Mouse (Mus musculus): ENCODE measurements around the gene Vwf.

Vwf gene

DNA sequence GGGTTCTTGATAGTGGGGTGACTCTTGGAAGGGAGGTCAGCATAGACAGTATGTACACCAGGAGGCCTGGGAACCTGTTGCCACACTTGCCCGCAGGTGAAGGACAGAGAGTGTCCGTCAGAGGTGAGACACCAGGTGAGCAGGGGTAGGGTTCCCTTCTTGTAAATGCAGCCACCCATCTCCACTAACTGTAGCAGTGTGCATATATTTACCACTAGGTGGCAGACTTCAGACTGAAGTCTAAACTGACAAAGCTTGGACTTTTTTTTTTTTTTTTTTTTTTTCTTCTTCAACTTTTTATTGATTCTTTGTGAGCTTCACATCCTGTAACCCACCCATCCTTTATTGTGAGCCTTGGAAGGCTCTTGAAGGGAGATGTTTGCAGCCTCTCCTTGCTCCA is 75.9 kb downstream of the Vwf start:
- DNase-seq (ENCODE audit: low read depth, low spot score), result no peak

GRCm38 (mm10) chr6:125640486-125640885 is 93.9 kb downstream of the Vwf start:
- no peak for DNase-seq (ENCODE audit: low read depth, low spot score)

- DNase-seq (ENCODE audit: low read depth, low spot score), result no peak
Measured at GRCm38 (mm10) chr6:125641146-125641545, 94.6 kb downstream of the Vwf start.

DNA sequence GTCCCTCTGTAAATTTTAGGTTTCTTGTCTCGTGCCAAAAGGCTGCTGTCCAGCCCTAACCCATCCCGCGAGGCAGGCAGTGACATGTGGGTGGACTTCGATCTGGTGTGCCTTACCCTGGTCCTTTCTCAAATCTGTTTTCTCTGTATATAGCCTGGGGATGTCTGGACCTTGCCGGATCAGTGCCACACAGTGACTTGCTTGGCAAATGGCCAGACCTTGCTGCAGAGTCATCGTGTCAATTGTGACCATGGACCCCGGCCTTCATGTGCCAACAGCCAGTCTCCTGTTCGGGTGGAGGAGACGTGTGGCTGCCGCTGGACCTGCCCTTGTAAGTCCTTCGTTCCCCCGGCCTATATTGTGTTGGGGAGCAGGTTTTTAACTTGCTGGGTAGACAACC is 102.4 kb downstream of the Vwf start:
- no peak for DNase-seq (ENCODE audit: low read depth, low spot score)

DNA sequence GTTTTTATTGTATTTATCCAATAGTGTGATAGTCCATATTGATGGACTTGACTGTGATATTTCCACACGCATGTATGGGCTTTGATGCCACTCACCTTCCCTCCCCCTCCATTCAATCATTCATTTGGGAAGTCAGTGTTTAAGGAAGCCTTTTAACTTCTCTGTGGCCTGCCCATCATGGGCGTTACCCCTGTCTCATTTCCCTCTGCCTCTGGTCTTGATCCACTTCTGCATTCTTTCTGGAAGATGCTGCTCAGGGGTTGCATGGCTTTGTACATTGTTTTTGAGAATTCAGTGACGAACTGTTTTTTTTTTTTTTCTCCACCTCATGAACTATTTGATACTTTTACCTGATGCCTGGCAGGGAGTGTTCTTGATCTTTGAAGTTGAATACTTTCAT is 104.8 kb downstream of the Vwf start:
- DNase-seq (ENCODE audit: low read depth, low spot score), result no peak

DNA sequence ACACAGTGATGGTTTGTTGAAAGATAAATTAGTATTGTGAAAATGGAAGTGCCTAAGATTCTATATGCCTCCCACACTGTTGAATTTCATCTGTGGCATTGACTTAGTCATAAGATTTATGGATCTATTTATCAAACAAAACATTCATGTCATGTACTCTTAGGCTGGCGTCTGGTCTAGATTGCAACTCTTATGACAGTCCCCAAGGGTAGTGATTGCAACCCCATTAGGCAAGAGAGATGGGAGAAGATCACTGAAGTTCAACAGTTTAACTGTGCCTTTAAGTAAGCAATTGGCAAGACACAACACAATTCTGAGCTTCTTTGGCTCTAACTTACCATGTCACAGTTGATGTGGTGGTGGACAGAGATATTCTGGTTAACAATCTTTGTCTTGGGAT is 106.8 kb downstream of the Vwf start:
- DNase-seq (ENCODE audit: low read depth, low spot score), result no peak

- DNase-seq (ENCODE audit: low read depth, low spot score), result no peak
Measured at GRCm38 (mm10) chr6:125656921-125657320, 110.3 kb downstream of the Vwf start.

DNA sequence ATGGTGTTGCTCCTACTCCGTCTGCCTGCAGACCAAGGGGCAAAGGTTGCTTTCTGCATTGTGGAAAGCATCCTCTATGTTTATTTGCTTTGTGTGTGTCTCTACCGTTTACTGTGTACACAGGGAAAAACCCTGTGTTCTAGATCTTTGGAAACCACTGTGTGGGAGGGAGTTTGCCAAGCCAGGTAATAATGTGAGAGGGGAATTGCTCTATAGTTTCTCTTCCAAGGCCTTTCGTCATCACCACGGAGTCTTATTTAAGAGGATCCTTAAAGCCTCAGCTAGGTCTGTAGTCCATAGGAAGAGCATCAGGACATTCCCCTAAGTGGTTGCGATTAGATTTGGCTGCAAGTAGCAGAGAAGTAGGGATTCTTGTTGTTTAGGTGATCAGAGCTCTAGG is 111.4 kb downstream of the Vwf start:
- DNase-seq (ENCODE audit: low read depth, low spot score), result no peak

- peak; percentile 52 for DNase-seq (ENCODE audit: low read depth, low spot score)
Measured at GRCm38 (mm10) chr6:125661106-125661877, 114.7 kb downstream of the Vwf start.

DNA sequence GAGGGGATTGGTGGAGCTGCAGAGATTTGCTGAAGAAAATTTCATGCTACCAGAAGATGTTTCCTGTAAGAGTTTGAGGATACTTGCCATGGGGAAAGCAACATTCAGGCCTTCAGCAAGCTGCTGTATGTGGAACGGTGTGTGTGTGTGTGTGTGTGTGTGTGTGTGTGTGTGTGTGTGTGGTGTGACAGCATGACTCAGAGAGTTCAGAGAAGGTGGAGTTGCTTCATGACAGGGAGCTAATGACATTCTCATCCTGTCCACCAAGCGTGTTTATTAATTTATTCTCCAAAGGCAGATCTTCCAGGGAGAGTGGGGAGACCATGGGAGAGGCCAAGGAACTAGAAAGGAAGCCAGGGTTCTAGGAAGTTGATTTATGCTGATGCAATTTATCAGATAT is 117.3 kb downstream of the Vwf start:
- no peak for DNase-seq (ENCODE audit: low read depth, low spot score)

GRCm38 (mm10) chr6:125671835-125672234 is 125.3 kb downstream of the Vwf start:
- no peak for DNase-seq (ENCODE audit: low read depth, low spot score)

DNA sequence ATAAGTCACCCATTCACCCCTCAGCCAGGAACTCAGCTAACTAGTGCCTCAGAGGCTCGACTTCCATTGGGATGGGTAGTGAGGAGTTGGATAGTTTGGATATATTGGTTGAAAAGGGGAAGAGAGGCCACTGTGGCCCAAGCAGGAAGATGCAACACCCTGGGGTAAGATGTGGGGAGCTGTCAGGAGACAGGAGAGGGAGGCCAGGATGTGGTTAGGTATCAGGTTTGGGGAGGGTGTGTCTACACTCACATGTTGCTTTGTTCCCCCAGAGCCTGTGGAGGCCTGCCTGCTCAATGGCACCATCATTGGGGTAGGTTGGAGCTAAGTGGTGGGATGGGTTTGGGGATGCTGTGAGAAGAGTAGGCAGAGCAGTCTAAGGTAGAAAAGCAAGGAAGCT is 131.9 kb downstream of the Vwf start:
- no peak for DNase-seq (ENCODE audit: low read depth, low spot score)

DNA sequence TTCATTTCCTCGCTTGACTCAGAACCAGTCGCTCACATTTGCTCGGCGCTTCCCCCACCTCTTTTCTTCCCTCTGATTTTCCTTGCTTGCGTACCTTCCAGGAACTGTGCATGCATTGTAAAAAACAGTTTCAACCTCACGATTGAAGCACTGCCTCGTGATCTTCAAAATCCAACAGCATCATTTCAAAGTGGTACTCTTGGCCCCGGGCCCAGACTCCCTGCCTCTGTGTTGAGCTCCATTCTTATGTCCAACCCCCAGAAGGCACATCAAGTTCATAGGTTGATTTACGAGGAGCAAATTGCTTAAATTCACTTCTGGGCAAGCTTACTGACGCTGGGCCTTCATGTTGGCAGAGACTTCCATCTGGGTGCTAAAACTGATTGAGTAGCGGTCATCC is 134.0 kb downstream of the Vwf start:
- DNase-seq (ENCODE audit: low read depth, low spot score), result no peak

DNA sequence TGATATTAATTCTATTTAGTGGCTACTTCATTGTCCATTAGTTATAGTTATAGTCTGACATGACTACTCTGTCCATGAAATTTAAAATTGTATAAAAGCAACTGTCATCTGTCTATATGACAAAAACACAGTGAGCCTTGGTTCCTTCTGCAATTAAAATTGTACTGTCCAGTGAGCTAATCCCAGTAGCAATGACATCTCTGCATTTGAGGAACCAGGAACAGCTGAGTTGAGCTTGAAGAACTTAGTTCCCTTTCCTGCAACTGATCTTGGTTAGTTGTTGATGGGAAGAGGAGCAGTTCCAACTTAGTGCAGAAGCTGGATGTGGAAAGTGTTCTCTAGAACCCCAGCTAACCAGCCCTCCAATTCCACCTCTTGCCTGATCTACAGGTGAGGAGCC is 138.8 kb downstream of the Vwf start:
- no peak for DNase-seq (ENCODE audit: low read depth, low spot score)

DNA sequence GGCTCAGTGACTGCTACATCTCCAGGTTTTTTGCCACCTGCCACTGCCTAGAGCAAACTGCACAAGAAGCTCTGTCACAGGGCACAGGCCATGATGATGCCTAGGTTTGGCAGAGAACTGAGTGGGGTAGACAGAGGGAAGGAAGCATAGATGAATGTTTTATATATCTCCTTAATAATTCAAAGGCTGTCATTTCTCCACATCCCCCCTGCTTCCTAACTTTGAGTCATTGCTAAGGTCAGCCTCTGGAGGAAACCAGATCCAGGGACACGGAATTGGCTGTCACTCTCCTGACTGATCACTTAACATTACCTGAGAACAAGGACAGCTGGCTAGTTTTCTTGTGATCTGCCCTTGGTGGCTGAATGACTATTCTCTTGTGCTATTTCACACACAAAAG is 141.4 kb downstream of the Vwf start:
- DNase-seq (ENCODE audit: low read depth, low spot score), result no peak

GRCm38 (mm10) chr6:125690057-125690703 is 143.6 kb downstream of the Vwf start, which contains the start of gene Ano2:
Gene Ano2, plus strand, starts transcription at chr6:125690419.
- DNase-seq (ENCODE audit: low read depth, low spot score), result no peak

DNA sequence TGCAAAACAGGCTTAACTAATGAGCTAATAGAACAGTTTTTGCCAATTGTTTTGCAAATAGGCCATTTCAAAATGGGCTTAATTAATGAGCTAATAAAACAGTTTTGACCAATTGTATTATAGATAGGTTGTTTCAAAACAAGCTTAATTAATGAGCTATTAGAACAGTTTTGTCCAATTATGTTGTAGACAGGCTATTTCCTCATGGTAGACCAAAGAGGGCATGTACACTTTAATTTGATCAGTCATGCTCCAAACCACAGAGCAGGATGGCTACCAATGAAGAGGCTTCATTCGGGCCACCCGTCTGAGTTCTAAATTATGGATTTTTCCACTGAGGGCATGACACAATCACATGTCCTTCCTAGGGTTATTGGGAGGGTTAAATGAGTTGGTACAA is 154.6 kb downstream of the Vwf start:
- no peak for DNase-seq (ENCODE audit: low read depth, low spot score)

DNA sequence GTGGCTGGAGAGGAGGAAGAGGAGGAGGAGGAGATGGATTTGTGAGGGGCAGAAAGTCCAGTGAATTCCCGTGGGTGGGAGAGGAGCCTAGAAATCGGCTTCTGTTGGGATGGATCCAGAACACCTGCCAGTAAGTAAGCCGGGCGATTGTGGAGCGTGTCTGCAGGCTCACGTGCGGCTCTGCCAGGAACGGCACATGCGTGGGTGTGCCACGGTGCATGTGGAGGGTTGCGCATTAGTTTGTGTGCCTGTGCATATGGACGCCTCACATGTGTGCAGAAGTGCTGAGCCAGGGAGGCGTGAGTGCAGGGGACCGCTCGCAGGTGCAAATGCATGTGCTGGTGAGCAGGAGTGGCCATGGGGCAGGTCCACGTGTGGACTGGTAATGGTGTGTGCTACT is 164.7 kb downstream of the Vwf start:
- DNase-seq (ENCODE audit: low read depth, low spot score), result no peak

GRCm38 (mm10) chr6:125726408-125726807 is 179.8 kb downstream of the Vwf start:
- no peak for DNase-seq (ENCODE audit: low read depth, low spot score)

GRCm38 (mm10) chr6:125727484-125727911 is 180.9 kb downstream of the Vwf start:
- no peak for DNase-seq (ENCODE audit: low read depth, low spot score)

GRCm38 (mm10) chr6:125729471-125729870 is 182.9 kb downstream of the Vwf start:
- no peak for DNase-seq (ENCODE audit: low read depth, low spot score)

DNA sequence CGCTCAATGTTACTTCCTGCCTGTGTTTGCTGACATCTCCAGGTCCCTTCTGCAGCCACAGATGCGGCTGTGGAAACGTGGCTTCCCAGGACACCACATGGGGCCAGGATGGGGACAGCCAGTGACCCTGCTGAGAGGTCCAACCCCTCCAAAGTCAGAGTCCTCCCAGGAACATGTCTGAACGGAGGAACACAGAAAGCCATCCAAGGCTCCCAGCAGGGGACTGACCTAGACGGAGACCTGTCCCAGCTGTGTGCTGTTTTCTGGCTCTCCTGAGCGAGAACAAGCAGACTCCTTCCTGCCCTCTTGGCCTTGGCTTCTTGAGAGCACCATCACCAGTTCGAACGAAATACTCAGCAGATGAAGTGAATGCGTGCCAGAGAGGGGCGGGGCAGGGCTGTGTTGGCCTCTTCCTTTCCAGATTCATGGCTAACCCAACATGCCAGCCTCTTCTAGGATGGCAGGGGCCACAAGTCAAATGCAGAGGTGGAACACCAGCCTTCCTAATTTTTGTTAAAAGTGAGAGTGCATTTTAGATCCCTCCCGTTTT is 183.5 kb downstream of the Vwf start:
- no peak for DNase-seq (ENCODE audit: low read depth, low spot score)

Measured in embryo, embryonic 11.5 days (tissue).